Mouse (Mus musculus): ENCODE data around the gene Krtap4-7. TPM values are rescaled to one million over a fixed set of nuclear protein-coding genes. Genes with fewer than 3 reads are reported as not detected.
"Not testable (repeated sequence)": the region's sequence is repeated elsewhere in the genome, so short reads cannot be mapped to it uniquely, and the experiment has no call there.

Krtap4-7 gene
- not detected in 2 replicates for polyA plus RNA-seq (2015; fragmentation: Nextera tagmentation; extraction: Ambion mirVana)

- H3K4me3 ChIP-seq (replicated peaks); H3K27ac ChIP-seq; H3K4me1 ChIP-seq (replicated peaks); H3K36me3 ChIP-seq; H3K9ac ChIP-seq (replicated peaks); H3K27me3 ChIP-seq; H3K4me2 ChIP-seq (replicated peaks); H3K9me3 ChIP-seq; ATAC-seq: not testable (repeated sequence)
- 87% methylated on average over 9 of the region's 9 CpGs for WGBS
Measured at GRCm38 (mm10) chr11:99643635-99644139, at the start of gene Krtap4-7. Krtap4-7 (minus strand) TSS chr11:99644089.

- Histone ChIP-seq H3K27me3 (no peaks in the 10 kb centered on the region), H3K36me3 (no peaks in the 10 kb centered on the region), H3K4me2 (replicated peaks) (no peak within 1 kb of the TSS), H3K9ac (replicated peaks) (no peak within 1 kb of the TSS), H3K4me1 (replicated peaks) (no peaks in the 10 kb centered on the region), H3K9me3 (no peaks in the 10 kb centered on the region), H3K27ac (no peak within 1 kb of the TSS), H3K4me3 (replicated peaks) (no peak within 1 kb of the TSS)
- WGBS, result 87% methylated on average over 1 of the region's 1 CpGs
- no peak for ATAC-seq
Measured at GRCm38 (mm10) chr11:99690463-99690862, 46.6 kb upstream of the Krtap4-7 start, which contains the start of gene Gm14190. Gm14190 (minus strand) TSS chr11:99690740.

GRCm38 (mm10) chr11:99685235-99685634 is 41.3 kb upstream of the Krtap4-7 start:
- not testable (repeated sequence) for H3K4me3 ChIP-seq (replicated peaks); H3K27ac ChIP-seq; H3K9me3 ChIP-seq; H3K9ac ChIP-seq (replicated peaks); ATAC-seq; H3K27me3 ChIP-seq; H3K36me3 ChIP-seq; H3K4me1 ChIP-seq (replicated peaks); H3K4me2 ChIP-seq (replicated peaks)
- 83% methylated on average over 1 of the region's 1 CpGs for WGBS

GRCm38 (mm10) chr11:99683481-99683880 is 39.6 kb upstream of the Krtap4-7 start:
- Histone ChIP-seq H3K4me1 (replicated peaks) (no peaks in the 10 kb centered on the region), H3K4me2 (replicated peaks) (no peak overlapping the region), H3K9ac (replicated peaks) (no peak overlapping the region), H3K9me3 (no peaks in the 10 kb centered on the region), H3K27ac (no peak overlapping the region), H3K27me3 (no peaks in the 10 kb centered on the region), H3K36me3 (no peaks in the 10 kb centered on the region), H3K4me3 (replicated peaks) (no peak overlapping the region)
- ATAC-seq, result no peak
- 81% methylated on average over 2 of the region's 2 CpGs for WGBS

- no peaks in the 10 kb centered on the region for H3K4me1 ChIP-seq (replicated peaks)
- H3K36me3 ChIP-seq, result no peaks in the 10 kb centered on the region
- no peak within 1 kb of the TSS for H3K4me3 ChIP-seq (replicated peaks)
- H3K9ac ChIP-seq (replicated peaks), result no peak within 1 kb of the TSS
- no peak for ATAC-seq
- no peaks in the 10 kb centered on the region for H3K27me3 ChIP-seq
- no peak within 1 kb of the TSS for H3K27ac ChIP-seq
- no peaks in the 10 kb centered on the region for H3K9me3 ChIP-seq
- H3K4me2 ChIP-seq (replicated peaks), result no peak within 1 kb of the TSS
Measured at GRCm38 (mm10) chr11:99665860-99666259, 22.0 kb upstream of the Krtap4-7 start, which contains the start of gene Krtap4-6. Krtap4-6 (minus strand) TSS chr11:99665960.

- no peak overlapping the region for H3K4me2 ChIP-seq (replicated peaks)
- H3K36me3 ChIP-seq, result no peaks in the 10 kb centered on the region
- ATAC-seq, result no peak
- H3K4me3 ChIP-seq (replicated peaks), result no peak overlapping the region
- H3K27me3 ChIP-seq, result no peaks in the 10 kb centered on the region
- H3K27ac ChIP-seq, result no peak overlapping the region
- no peaks in the 10 kb centered on the region for H3K4me1 ChIP-seq (replicated peaks)
- no peaks in the 10 kb centered on the region for H3K9me3 ChIP-seq
- 94% methylated on average over 10 of the region's 10 CpGs for WGBS
- H3K9ac ChIP-seq (replicated peaks), result no peak overlapping the region
Measured at GRCm38 (mm10) chr11:99662802-99663201, 18.9 kb upstream of the Krtap4-7 start.

GRCm38 (mm10) chr11:99659256-99659655 is 15.4 kb upstream of the Krtap4-7 start:
- no peak for ATAC-seq
- no peaks in the 10 kb centered on the region for H3K36me3 ChIP-seq
- H3K27me3 ChIP-seq, result no peaks in the 10 kb centered on the region
- no peak overlapping the region for H3K4me2 ChIP-seq (replicated peaks)
- H3K9ac ChIP-seq (replicated peaks), result no peak overlapping the region
- no peaks in the 10 kb centered on the region for H3K9me3 ChIP-seq
- no peak overlapping the region for H3K4me3 ChIP-seq (replicated peaks)
- H3K4me1 ChIP-seq (replicated peaks), result no peaks in the 10 kb centered on the region
- no peak overlapping the region for H3K27ac ChIP-seq
- WGBS, result 91% methylated on average over 4 of the region's 4 CpGs

- not testable (repeated sequence) for H3K4me1 ChIP-seq (replicated peaks); H3K9ac ChIP-seq (replicated peaks); H3K27me3 ChIP-seq; H3K9me3 ChIP-seq; H3K4me2 ChIP-seq (replicated peaks); ATAC-seq; H3K27ac ChIP-seq; H3K4me3 ChIP-seq (replicated peaks); H3K36me3 ChIP-seq
- 80% methylated on average over 10 of the region's 10 CpGs for WGBS
Measured at GRCm38 (mm10) chr11:99658467-99659010, 14.7 kb upstream of the Krtap4-7 start, which contains the start of gene Gm11563. Gm11563 (minus strand) TSS chr11:99658960.

- Histone ChIP-seq H3K9ac (replicated peaks) (no peak overlapping the region), H3K4me3 (replicated peaks) (no peak overlapping the region), H3K27me3 (no peaks in the 10 kb centered on the region), H3K36me3 (no peaks in the 10 kb centered on the region), H3K27ac (no peak overlapping the region), H3K4me2 (replicated peaks) (no peak overlapping the region), H3K4me1 (replicated peaks) (no peaks in the 10 kb centered on the region), H3K9me3 (no peaks in the 10 kb centered on the region)
- 61% methylated on average over 5 of the region's 5 CpGs for WGBS
- ATAC-seq, result no peak
Measured at GRCm38 (mm10) chr11:99657051-99657450, 13.2 kb upstream of the Krtap4-7 start.

- WGBS, result 88% methylated on average over 2 of the region's 2 CpGs
- no peaks in the 10 kb centered on the region for H3K4me1 ChIP-seq (replicated peaks)
Measured at GRCm38 (mm10) chr11:99650136-99650535, 6.2 kb upstream of the Krtap4-7 start, which contains the start of gene Gm11555. Gm11555 (minus strand) TSS chr11:99650236.

GRCm38 (mm10) chr11:99646444-99646843 is 2.6 kb upstream of the Krtap4-7 start:
- H3K27ac ChIP-seq, result no peak overlapping the region
- ATAC-seq, result no peak
- H3K9ac ChIP-seq (replicated peaks), result no peak overlapping the region
- no peaks in the 10 kb centered on the region for H3K4me1 ChIP-seq (replicated peaks)
- no peaks in the 10 kb centered on the region for H3K27me3 ChIP-seq
- no peaks in the 10 kb centered on the region for H3K36me3 ChIP-seq
- no peak overlapping the region for H3K4me3 ChIP-seq (replicated peaks)
- no peaks in the 10 kb centered on the region for H3K9me3 ChIP-seq
- no peak overlapping the region for H3K4me2 ChIP-seq (replicated peaks)
- 89% methylated on average over 15 of the region's 15 CpGs for WGBS

More at GRCm38 (mm10) chr11:99650136-99650535, 6.2 kb upstream of the Krtap4-7 start, which contains the start of gene Gm11555:
- Histone ChIP-seq H3K9ac (replicated peaks) (no peak within 1 kb of the TSS), H3K4me3 (replicated peaks) (no peak within 1 kb of the TSS), H3K27me3 (no peaks in the 10 kb centered on the region), H3K36me3 (no peaks in the 10 kb centered on the region), H3K4me2 (replicated peaks) (no peak within 1 kb of the TSS), H3K27ac (no peak within 1 kb of the TSS), H3K9me3 (no peaks in the 10 kb centered on the region)
- ATAC-seq, result no peak

- WGBS, result 70% methylated on average over 3 of the region's 3 CpGs
- H3K4me2 ChIP-seq (replicated peaks), result no peak overlapping the region
- no peaks in the 10 kb centered on the region for H3K9me3 ChIP-seq
- H3K27me3 ChIP-seq, result no peaks in the 10 kb centered on the region
- H3K27ac ChIP-seq, result no peak overlapping the region
- no peak overlapping the region for H3K4me3 ChIP-seq (replicated peaks)
- H3K4me1 ChIP-seq (replicated peaks), result no peaks in the 10 kb centered on the region
- no peak for ATAC-seq
- H3K36me3 ChIP-seq, result no peaks in the 10 kb centered on the region
- no peak overlapping the region for H3K9ac ChIP-seq (replicated peaks)
Measured at GRCm38 (mm10) chr11:99644351-99644750, 462 bp upstream of the Krtap4-7 start.

GRCm38 (mm10) chr11:99640926-99641325 is 3.0 kb downstream of the Krtap4-7 start:
- no peak overlapping the region for H3K4me3 ChIP-seq (replicated peaks)
- H3K9me3 ChIP-seq, result no peaks in the 10 kb centered on the region
- H3K27me3 ChIP-seq, result no peaks in the 10 kb centered on the region
- no peaks in the 10 kb centered on the region for H3K36me3 ChIP-seq
- H3K4me2 ChIP-seq (replicated peaks), result no peak overlapping the region
- no peaks in the 10 kb centered on the region for H3K4me1 ChIP-seq (replicated peaks)
- no peak for ATAC-seq
- no peak overlapping the region for H3K27ac ChIP-seq
- no peak overlapping the region for H3K9ac ChIP-seq (replicated peaks)
- WGBS, result 47% methylated on average over 1 of the region's 1 CpGs

Measured in midbrain, embryonic 13.5 days (tissue).